Mouse (Mus musculus) thymus, adult 18-20 months (tissue): ENCODE measurements around the gene Tinagl1.

Source experiments
- DNase-seq, 2 experiments: peaks; one replicate each; pipeline ENCODE4 v3.0.0; 2022; ENCODE audit warnings: mixed read lengths in 2 of 2

The Tinagl1 gene

GRCm38 (mm10) chr4:130175072-130175711 lies at the start of gene Tinagl1:
Gene Tinagl1, minus strand, starts transcription at chr4:130175122.
- no peak for DNase-seq

- no peak for DNase-seq
Measured at GRCm38 (mm10) chr4:130224071-130224470, 49.1 kb upstream of the Tinagl1 start.

DNA sequence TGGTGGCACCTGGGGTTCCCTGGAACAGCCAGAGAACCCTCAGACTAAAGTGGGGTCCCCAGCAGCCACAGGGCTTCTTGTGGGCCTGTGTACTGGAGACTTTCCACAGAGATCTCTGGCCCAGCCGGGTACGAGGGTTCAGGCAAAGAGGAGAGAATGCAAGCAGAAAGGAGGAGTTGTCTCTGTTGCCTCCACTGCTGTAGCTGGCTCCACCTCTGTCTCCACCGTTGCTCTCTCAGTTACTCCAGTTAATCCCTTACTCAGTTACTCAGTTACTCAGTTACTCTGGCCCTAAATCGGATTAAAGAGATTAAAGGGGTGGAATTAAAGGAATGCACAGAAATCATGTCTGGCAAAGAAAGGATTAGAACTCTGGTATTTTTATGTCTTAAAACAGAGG lies 47.3 kb upstream of the Tinagl1 start, which contains the start of gene Gm853:
Gene Gm853, minus strand, starts transcription at position 223 of the 400 bp plus-strand sequence.
- DNase-seq, result no peak

- DNase-seq, result no peak
Measured at GRCm38 (mm10) chr4:130220176-130220575, 45.3 kb upstream of the Tinagl1 start.

DNA sequence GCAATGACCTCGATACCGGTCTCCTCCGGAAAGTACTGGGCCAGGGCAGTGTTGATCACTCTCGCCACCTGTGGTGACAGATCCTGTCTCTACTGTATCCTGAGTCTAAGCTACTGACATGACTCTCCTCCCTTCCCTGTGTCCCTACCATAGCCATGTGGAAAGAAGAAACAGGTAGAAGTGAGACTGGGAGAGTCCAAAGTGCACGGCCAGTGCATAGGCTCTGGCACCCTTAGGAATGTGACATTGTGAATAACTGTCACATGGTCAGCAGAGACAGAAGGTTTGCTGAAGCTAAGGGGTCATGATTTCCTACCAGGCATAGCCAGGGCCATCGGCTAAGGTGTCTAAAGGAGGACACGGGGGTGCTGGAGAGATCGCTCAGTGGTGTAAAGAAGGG lies 40.5 kb upstream of the Tinagl1 start:
- DNase-seq, result no peak

DNA sequence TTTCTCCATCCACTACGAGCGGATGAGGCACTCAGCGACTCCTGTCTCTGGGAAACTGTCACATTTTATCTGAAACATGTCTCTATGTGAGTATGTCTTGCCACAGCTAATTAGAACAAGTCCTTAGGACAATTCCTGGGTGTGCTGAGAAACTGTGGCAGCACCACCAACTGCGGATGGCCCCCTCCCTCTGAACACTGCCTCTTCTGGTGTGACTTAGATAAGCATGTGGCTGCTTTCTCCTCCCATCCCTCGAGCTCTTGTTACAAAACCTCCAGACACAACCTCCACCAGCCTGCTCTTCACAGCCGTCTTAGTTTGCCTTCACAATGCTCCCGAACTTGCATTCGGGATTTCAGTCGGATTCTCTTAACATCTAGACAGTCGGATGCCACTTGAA lies 38.9 kb upstream of the Tinagl1 start:
- no peak for DNase-seq

DNA sequence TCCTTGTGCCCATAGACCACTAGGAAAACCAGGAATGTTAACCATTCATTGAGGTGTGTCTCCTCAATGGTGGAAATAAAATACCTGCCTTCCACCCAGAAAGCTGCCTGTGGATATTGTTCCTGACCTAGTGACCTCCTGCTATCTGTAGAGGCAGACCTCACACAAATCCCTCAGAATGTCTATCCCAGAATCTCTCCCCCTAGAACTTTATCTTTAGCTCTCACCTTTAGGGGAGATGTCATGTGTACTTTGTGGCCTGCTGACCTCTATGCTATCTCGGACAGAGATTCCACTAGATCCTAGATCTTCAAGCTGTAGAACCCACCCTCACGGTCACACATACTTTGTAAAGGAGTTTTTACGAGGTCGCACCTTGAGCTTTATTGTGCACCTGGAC lies 38.3 kb upstream of the Tinagl1 start:
- no peak for DNase-seq

GRCm38 (mm10) chr4:130212421-130212820 lies 37.5 kb upstream of the Tinagl1 start:
- DNase-seq, result no peak

DNA sequence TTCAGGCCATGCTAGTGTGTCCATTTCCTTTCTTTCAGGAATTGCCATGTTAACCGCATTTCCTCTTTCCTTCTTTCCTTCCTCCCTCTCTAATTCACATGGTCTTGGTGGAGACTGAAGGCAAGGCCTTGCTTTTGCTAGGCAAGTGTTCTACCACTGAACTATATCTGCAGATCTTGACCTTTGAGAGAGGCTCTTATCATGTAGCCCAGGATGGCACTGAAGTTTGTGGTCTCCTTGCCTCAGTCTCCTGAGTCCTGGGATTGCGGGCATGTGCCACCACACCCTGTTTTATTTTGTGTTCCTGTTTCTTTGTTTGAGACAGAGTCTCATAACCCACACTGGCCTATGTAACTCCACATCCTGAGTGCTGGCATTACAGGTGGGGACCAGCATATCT lies 36.9 kb upstream of the Tinagl1 start:
- DNase-seq, result no peak

- DNase-seq, result peak; percentile 33 to 36
Measured at GRCm38 (mm10) chr4:130198694-130199670, 24.1 kb upstream of the Tinagl1 start.

DNA sequence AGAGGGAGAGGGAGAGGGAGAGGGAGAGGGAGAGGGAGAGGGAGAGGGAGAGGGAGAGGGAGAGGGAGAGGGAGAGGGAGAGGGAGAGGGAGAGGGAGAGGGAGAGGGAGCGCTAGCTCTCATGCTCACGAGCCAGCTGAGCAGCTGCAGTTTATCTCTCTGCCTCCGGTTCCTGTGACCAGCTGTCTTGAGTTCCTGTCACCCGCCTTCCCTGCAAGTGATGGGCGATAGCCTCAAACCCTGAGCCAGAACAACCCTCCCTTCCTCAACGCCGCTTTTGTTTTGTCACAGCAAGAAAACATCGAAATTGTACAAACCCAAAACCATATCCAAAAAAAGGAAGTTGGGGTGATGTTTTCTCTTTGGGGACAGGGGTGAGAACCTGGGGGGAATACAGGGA lies 21.6 kb upstream of the Tinagl1 start:
- no peak for DNase-seq

DNA sequence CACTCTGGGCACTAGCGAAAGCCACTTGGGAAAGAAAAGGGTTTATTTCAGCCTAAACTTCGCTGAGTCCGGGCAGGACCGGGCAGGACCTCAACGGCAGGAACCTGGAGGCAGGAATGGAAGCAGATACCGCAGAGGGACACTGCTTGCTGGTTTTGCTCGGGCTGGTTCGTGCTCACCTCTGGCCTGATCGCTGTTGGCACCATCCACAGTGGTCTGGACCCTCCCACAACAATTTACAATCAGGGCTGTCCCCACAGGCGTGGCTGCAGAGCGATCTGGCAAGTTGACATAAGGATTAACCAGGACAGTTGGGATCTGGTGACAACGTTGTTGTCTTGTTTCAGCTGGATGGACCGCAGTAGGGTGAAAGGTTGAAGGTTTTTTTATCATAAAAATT lies 21.0 kb upstream of the Tinagl1 start:
- DNase-seq, result no peak

DNA sequence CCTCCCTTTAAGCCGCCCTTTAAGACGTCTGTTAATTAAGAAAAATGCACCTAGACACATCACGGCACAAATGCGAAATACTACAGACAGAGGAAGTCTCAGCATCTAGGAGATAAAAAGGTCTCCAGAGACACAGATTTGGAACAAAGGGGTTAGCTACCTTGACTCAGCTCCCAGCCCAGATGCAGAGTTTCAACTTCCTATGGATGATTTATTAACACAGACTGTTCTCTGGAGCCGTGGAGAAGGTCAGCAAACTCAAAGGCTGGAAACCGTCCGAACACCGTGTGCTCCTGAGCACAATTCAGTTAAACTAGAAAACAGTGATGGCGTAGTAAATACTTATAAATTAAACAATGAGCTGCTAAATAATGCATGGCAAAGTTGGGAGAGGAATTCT lies 17.3 kb upstream of the Tinagl1 start:
- DNase-seq, result no peak

GRCm38 (mm10) chr4:130189606-130190005 lies 14.7 kb upstream of the Tinagl1 start:
- no peak for DNase-seq

GRCm38 (mm10) chr4:130188806-130189297 lies 13.9 kb upstream of the Tinagl1 start:
- DNase-seq, result peak; percentile 26 to 36

- no peak for DNase-seq
Measured at GRCm38 (mm10) chr4:130186891-130187290, 12.0 kb upstream of the Tinagl1 start.

DNA sequence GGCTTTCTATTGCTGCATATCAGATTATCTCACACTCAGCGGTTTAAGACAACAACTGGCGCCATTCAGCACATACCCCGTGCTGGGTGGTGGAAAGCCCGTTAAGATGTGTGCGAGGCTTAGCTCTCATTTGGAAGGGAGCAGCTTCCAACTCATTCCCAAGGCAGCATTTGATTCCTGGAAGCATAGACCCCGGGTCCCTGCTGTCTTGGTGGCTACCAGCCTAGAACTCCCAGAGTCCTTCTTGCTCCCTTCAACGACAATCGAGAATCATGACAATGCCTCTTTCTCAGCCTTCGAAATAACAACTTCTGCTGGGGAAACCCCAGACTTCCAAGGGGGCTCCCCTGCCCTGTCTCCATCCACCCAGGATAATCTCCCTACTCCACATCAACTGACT lies 11.5 kb upstream of the Tinagl1 start:
- no peak for DNase-seq

DNA sequence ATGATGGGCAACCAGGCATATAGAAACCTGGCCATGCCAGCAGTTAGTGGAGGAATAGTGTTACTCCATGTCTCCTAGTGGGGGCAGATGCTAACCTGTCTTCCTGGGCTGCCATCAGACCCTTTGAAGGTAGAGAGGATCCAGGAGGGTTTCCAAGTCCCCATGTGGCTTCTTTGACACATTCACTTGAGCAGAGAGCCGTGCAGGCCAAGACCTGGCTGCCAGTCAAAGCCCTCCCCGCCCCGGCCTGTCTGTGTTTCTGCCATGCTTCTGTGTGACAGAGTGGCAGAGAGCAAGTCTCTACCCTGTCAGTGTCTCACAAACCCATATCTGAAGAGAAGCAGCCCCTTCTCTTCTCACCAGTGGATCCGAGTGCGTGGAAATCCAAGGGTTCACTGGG lies 9.0 kb upstream of the Tinagl1 start:
- no peak for DNase-seq

- DNase-seq, result no peak
Measured at GRCm38 (mm10) chr4:130183023-130183422, 8.1 kb upstream of the Tinagl1 start.

DNA sequence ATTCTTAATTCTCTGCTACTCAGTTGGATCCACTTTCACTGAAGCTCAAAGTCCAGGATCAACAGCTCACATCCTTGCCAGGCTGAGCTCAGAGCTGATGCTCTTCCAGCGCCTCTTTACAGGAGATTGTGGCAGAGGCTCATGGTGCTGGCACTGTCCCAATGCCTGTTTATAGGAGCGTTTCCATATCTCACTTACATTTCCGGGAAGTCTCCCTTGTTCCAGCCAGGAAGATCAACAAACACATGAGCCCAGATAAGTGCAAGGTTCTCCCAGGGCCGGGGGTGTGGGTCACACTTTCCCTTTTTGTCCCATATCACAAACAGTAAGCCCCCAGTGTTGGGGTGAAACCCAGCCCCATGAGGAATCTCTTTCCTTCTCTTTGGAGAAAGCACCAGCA lies 7.0 kb upstream of the Tinagl1 start:
- no peak for DNase-seq

DNA sequence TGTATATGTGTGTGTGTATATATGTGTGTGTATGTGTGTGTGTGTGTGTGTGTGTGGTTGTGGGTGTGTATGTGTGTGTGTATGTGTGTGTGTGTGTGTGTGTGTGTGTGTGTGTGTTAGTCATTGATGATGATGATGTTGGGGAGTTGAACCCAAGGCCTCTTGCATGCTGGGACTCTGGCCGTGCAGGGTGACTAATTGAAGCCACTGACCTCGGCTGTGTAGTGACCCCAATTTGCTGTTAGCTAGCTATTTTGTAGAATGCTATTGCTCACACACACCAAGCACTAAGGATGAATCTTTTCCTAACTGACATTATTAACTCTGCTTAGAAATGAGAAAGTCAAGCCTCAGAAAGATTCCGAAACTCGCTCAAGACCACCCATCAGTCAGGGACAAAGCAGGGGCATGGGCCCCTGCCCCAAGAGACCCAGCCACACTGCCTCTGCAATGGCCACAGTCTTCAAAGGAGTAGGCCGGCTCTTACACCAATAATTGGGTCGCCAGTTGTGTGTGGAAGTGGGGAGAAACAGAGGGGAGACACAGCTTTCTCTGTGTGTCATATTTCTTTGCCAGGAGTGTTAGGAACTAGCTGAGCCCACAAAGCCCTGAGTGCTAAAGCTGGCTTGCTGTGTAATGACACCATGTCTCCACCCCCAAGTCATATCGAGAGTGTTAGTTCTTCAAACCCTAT lies 6.1 kb upstream of the Tinagl1 start:
- no peak for DNase-seq

GRCm38 (mm10) chr4:130179876-130180275 lies 5.0 kb upstream of the Tinagl1 start:
- DNase-seq, result no peak

- no peak for DNase-seq
Measured at GRCm38 (mm10) chr4:130177536-130177935, 2.6 kb upstream of the Tinagl1 start.
